Mouse (Mus musculus) E14TG2a.4 (cell line): ENCODE results near the gene Prr14.
"Not testable (repeated sequence)": the region's sequence is repeated elsewhere in the genome, so short reads cannot be mapped to it uniquely, and the experiment has no call there.

Experiments
- CTCF ChIP-seq: conservative IDR thresholded peaks from 2 replicates; pipeline ENCODE4 v1.5.1; 2014; ENCODE audit warnings: low read length
- POU5F1 ChIP-seq: IDR thresholded peaks from 2 replicates; pipeline ENCODE4 v1.6.1; 2014; ENCODE audit warnings: low read length, borderline replicate concordance

DNA sequence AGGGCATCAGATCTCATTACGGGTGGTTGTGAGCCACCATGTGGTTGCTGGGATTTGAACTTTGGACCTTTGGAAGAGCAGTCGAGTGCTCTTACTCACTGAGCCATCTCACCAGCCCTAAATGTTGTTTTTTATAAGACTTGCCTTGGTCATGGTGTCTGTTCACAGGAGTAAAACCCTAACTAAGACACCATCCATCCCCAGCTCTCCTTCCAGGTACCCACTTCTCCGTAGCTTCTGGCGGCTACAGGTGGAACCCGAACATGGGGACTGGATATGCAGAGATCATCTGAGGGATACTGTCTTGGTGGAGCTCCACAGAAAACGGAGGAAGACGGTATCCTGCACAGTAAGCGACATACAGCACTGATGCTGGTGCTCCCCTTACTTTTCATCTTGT, at the start of gene Prr14:
- TF ChIP-seq CTCF, POU5F1: not testable (repeated sequence)
